Mouse (Mus musculus) midbrain, embryonic 15.5 days (tissue): ENCODE measurements around the gene Pard3. TPM values are rescaled to one million over a fixed set of nuclear protein-coding genes. Genes with fewer than 3 reads are reported as not detected.

Source experiments
- ATAC-seq: fragments of 200-750 bp; cut with Nextera tagmentation; replicated peaks from 2 replicates; pipeline ENCODE4 v1.8.0; 2017; ENCODE audit warnings: moderate TSS enrichment
- H3K27ac ChIP-seq: fragments of 300-500 bp; sonication (generic); 2 replicates; pipeline ENCODE4 v1.5.1; 2015; ENCODE audit warnings: mild to moderate bottlenecking, inconsistent platforms
- H3K27me3 ChIP-seq: fragments of 300-500 bp; sonication (generic); replicated peaks from 2 replicates; pipeline ENCODE4 v1.6.1; 2015; ENCODE audit warnings: inconsistent platforms
- H3K36me3 ChIP-seq: fragments of 300-500 bp; sonication (generic); replicated peaks from 2 replicates; pipeline ENCODE4 v1.6.1; 2015; ENCODE audit warnings: inconsistent platforms
- H3K4me1 ChIP-seq: fragments of 300-500 bp; sonication (generic); 2 replicates; pipeline ENCODE4 v1.6.1; 2015; ENCODE audit warnings: inconsistent platforms
- H3K4me2 ChIP-seq: fragments of 300-500 bp; sonication (generic); 2 replicates; pipeline ENCODE4 v1.6.1; 2015; ENCODE audit warnings: inconsistent platforms, mild to moderate bottlenecking, moderate library complexity
- H3K4me3 ChIP-seq: fragments of 300-500 bp; sonication (generic); 2 replicates; pipeline ENCODE4 v1.5.1; 2015; ENCODE audit warnings: mild to moderate bottlenecking, inconsistent platforms
- H3K9ac ChIP-seq: fragments of 300-500 bp; sonication (generic); 2 replicates; pipeline ENCODE4 v1.6.1; 2015; ENCODE audit warnings: mild to moderate bottlenecking, inconsistent platforms
- H3K9me3 ChIP-seq: fragments of 300-500 bp; sonication (generic); 2 replicates; pipeline ENCODE4 v1.6.1; 2016; ENCODE audit warnings: inconsistent platforms
- WGBS: fragments of 180-500 bp; shearing (Covaris S2); methylation state at CpG from one replicate; pipeline ENCODE4 v1.1.7; 2015; ENCODE audit warnings: mixed read lengths; 5-methylcytosine and 5-hydroxymethylcytosine counted together
- polyA plus RNA-seq: library from polyadenylated mRNA; unstranded; fragments of >200 nt; fragmentation: Nextera tagmentation; extraction: Ambion mirVana; gene quantifications from 2 replicates; pipeline ENCODE4 v1.2.1, GENCODE M21; 2015

Pard3 gene
- polyA plus RNA-seq, 1 experiment from 2014 or later, result 21.6 TPM

DNA sequence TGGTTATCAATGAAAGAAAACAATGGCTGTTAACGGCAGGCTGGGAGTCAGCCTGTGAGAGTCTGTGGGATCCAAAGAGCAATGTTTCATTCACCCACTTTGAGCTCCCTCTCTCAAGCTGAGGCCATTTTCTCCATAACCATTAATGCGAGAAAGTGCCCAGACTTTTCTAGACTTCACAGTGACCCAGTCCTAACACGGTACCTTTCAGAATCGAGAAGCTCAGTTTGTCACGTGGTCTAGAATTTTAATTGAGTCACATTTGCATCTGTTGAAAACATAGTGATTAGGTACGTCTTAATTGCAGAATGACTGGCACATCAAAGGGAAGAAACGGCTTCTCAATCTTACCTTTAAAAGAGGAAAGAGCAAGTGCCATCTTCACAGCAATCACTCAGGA is 359.3 kb downstream of the Pard3 start:
- Histone ChIP-seq H3K27me3 (no peaks in the 10 kb centered on the region), H3K27ac (0 out of 2 replicates have a peak overlapping the region, but pooled peaks have one; percentile 8), H3K4me3 (no peak overlapping the region), H3K4me2 (no peak overlapping the region), H3K9me3 (no peaks in the 10 kb centered on the region), H3K9ac (no peak overlapping the region), H3K36me3 (no peaks in the 10 kb centered on the region), H3K4me1 (peaks cover 16% of the 10 kb centered on the region)
- ATAC-seq, result no peak
- WGBS, result 32% methylated on average over 7 of the region's 7 CpGs

DNA sequence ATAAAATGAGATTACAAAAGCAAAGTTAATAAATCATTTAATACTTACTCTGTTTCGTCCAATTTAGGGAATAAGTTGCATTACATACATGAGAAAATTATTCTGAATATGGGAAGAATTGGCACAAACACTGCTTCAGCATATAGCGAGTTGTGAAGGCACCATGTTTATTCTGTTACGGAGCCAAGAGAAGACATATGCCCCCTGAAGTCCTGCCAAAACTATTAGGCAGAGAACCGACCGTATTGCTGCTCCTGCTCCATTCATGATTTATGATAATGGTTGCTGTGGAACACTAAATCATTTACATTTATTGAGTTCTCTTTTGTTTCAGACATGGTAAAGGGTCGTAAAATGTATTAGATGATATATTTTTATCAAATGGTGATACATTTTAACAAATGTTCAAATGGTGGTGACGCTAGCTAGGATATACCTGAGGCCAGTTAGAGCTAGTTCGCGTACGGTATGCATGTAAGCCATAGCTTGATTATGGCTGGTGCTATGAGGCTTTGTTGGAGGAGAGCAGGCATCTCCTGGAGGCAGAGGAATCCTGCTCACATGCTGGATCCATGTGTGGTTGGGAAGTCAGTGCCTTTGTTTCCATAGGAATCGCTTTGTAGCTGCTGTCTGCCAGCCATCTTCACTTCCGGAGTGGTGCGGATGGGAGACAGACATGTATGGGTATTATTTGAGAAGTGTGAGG is 360.7 kb downstream of the Pard3 start:
- ATAC-seq, result no peak
- no peaks in the 10 kb centered on the region for H3K36me3 ChIP-seq
- H3K4me1 ChIP-seq, result peaks cover 16% of the 10 kb centered on the region
- no peaks in the 10 kb centered on the region for H3K9me3 ChIP-seq
- no peak overlapping the region for H3K27ac ChIP-seq
- 82% methylated on average over 13 of the region's 13 CpGs for WGBS
- H3K4me2 ChIP-seq, result no peak overlapping the region
- H3K4me3 ChIP-seq, result no peak overlapping the region
- H3K9ac ChIP-seq, result no peak overlapping the region
- H3K27me3 ChIP-seq, result no peaks in the 10 kb centered on the region

DNA sequence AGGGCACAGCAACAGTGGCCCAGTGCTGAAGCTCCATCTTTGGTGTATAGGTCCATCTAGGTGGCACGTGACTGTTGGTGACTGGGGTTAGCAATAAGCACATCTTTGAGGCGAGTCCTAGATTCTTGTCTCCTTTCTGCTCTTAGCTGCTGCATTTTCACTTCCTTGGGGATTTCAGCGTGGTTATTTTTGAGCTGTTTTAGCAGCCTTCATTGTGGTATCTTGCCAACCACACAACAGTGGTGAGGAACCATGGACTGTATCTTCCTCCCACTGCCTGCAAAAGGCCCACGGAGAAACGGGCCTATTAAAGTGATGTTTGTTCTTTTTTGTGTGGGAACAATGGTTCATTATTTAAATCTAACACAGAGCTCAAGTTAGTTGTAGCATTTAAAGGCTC is 363.2 kb downstream of the Pard3 start:
- no peak overlapping the region for H3K4me3 ChIP-seq
- ATAC-seq, result no peak
- H3K27ac ChIP-seq, result no peak overlapping the region
- H3K4me2 ChIP-seq, result no peak overlapping the region
- H3K27me3 ChIP-seq, result no peaks in the 10 kb centered on the region
- H3K36me3 ChIP-seq, result no peaks in the 10 kb centered on the region
- H3K4me1 ChIP-seq, result peaks cover 16% of the 10 kb centered on the region
- WGBS, result 76% methylated on average over 5 of the region's 5 CpGs
- H3K9me3 ChIP-seq, result no peaks in the 10 kb centered on the region
- no peak overlapping the region for H3K9ac ChIP-seq

DNA sequence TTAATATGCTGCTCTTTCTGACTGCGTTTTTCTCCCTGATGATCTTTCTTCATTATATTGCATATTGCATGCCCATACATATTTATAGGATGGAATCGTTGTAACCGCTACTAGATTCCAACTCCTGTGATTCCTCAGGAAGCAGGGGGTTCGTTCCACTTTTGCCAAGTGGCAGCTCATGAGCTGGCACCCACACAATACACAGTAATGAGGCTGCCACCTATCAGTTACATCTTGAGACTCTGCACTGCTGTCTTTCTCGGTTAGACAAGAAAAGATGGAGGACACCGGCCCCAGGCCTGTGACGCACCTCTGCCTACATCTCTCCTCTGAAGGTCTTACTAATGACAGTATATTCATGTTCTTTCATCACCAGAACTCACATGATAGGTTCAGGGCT is 364.3 kb downstream of the Pard3 start:
- ATAC-seq, result 0 out of 2 replicates have a peak, but pooled peaks have one; percentile 30
- WGBS, result 57% methylated on average over 7 of the region's 7 CpGs

DNA sequence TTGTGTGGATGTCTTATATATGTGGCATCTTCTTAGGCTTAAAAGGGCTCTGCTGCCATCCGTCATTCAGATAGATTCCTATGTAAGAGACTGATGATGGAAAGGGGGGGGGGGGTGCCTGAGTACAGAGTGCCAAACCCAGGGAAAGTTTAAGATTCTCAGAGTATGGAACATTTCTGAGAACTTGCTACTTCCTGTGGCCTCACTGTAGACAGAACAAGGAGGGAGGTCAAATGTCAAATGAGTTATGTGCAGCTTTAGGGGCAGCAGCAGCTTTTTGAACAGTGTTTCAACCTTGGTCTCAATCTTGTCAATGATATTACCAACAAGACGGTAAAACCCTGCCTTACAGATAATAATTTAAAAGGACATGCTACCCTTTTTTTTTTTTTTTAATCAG is 367.5 kb downstream of the Pard3 start:
- Histone ChIP-seq H3K36me3 (no peaks in the 10 kb centered on the region), H3K9ac (no peak overlapping the region), H3K4me3 (no peak overlapping the region), H3K27me3 (no peaks in the 10 kb centered on the region), H3K27ac (no peak overlapping the region), H3K9me3 (no peaks in the 10 kb centered on the region), H3K4me1 (peaks cover 5% of the 10 kb centered on the region; the same call in 1 of the 2 replicates), H3K4me2 (no peak overlapping the region)
- ATAC-seq, result no peak
- WGBS, result 81% methylated on average over 2 of the region's 2 CpGs

More for the DNA sequence above, 364.3 kb downstream of the Pard3 start:
- Histone ChIP-seq H3K36me3 (no peaks in the 10 kb centered on the region), H3K9me3 (no peaks in the 10 kb centered on the region), H3K4me3 (no peak overlapping the region), H3K4me2 (no peak overlapping the region), H3K27ac (no peak overlapping the region), H3K4me1 (peaks cover 10% of the 10 kb centered on the region), H3K9ac (no peak overlapping the region), H3K27me3 (no peaks in the 10 kb centered on the region)

DNA sequence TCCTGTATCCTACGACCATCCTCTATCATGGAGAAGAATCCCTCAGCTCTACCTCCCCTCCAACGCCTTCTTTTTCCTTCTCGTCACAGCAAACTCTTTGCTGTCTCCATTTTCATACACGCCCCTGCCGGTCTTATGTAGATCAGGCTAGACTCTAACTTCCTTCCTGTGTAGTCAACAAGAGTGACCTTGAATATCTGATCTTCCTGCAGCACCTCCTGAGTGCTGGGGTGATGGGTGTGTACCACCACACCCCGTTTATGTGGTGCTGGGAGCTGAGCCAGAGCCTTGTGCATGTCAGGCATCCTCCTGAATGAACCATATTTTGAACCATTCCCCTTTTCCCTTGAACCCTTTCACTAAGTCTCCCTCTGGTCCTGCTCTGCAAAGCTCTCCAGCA is 372.3 kb downstream of the Pard3 start:
- Histone ChIP-seq H3K27me3 (no peaks in the 10 kb centered on the region), H3K4me3 (no peak overlapping the region), H3K9me3 (no peaks in the 10 kb centered on the region), H3K4me2 (no peak overlapping the region), H3K9ac (no peak overlapping the region), H3K4me1 (peaks cover 16% of the 10 kb centered on the region), H3K27ac (no peak overlapping the region), H3K36me3 (no peaks in the 10 kb centered on the region)
- WGBS, result 95% methylated on average over 6 of the region's 6 CpGs
- no peak for ATAC-seq

DNA sequence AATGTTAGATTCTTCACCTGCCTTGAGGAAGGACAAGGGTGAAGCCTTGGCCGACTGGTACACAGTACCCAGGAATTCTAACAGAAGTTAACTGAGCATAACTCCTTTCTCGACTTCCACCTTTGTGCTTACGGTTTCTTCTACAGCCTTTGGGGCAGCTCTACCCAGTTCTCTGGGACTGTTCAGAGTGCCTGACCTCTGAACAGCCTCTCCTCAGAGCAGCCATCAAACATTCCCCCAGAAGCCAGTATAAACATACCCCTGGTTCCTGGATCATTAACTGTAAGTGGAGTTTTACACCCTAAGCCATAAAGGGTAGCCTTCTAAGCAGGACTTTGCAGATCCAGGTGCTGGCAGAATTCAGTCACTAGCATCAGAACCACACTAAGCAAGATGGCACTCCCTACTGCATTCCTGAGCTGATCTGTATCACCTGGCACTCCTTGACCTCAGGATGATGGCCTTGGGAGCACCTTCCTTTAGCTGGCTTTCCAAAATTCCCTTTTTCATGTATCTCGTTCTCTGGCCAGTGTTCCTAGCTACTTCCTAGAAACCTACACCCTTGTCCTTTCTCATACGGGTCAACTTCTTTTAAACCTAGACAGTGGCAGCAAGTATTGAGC is 374.0 kb downstream of the Pard3 start:
- H3K27me3 ChIP-seq, result no peaks in the 10 kb centered on the region
- no peak overlapping the region for H3K4me2 ChIP-seq
- peaks cover 20% of the 10 kb centered on the region for H3K4me1 ChIP-seq
- no peak for ATAC-seq
- 93% methylated on average over 5 of the region's 5 CpGs for WGBS
- no peaks in the 10 kb centered on the region for H3K36me3 ChIP-seq
- H3K4me3 ChIP-seq, result no peak overlapping the region
- no peak overlapping the region for H3K9ac ChIP-seq
- no peak overlapping the region for H3K27ac ChIP-seq
- no peaks in the 10 kb centered on the region for H3K9me3 ChIP-seq

DNA sequence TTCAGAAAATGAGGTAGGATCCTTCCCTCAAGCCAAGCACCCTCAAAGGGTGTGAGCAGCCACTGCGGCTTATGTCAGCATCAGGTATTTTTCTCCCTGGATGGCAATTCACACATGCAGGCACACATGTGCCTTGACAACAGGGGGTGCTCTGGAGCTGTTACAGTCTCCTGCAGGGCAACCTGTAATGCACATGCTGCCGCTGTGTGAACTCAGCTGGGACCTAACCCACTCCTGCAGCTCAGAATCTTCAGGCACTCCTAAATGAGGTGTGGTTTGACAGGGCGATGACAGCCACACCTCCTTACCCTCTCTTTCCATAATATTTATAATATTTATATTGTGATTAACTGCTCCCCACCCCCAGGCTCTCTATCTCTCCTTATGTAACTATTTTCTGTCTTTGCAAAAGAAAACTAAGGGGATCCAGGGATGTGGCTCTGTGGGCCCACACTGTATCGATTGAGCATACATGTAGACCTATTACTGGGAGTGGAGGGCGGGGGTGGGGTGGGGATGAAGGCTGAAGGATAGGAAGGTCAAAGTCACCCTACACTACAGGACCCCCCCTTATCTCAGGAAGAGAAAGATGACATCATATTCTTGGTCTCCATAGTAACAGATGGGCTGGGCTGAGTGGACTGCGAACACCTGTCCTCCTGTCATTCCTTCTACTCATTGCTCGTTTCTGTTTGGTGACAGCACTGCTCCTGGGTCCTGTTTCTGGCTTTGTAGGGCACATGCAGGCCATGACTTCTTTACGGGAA is 375.1 kb downstream of the Pard3 start:
- Histone ChIP-seq H3K36me3 (no peaks in the 10 kb centered on the region), H3K27ac (no peak overlapping the region), H3K9ac (no peak overlapping the region), H3K27me3 (no peaks in the 10 kb centered on the region), H3K9me3 (no peaks in the 10 kb centered on the region), H3K4me3 (no peak overlapping the region), H3K4me2 (no peak overlapping the region), H3K4me1 (peaks cover 20% of the 10 kb centered on the region)
- ATAC-seq, result peak; percentile 41
- WGBS, result 72% methylated on average over 8 of the region's 8 CpGs

DNA sequence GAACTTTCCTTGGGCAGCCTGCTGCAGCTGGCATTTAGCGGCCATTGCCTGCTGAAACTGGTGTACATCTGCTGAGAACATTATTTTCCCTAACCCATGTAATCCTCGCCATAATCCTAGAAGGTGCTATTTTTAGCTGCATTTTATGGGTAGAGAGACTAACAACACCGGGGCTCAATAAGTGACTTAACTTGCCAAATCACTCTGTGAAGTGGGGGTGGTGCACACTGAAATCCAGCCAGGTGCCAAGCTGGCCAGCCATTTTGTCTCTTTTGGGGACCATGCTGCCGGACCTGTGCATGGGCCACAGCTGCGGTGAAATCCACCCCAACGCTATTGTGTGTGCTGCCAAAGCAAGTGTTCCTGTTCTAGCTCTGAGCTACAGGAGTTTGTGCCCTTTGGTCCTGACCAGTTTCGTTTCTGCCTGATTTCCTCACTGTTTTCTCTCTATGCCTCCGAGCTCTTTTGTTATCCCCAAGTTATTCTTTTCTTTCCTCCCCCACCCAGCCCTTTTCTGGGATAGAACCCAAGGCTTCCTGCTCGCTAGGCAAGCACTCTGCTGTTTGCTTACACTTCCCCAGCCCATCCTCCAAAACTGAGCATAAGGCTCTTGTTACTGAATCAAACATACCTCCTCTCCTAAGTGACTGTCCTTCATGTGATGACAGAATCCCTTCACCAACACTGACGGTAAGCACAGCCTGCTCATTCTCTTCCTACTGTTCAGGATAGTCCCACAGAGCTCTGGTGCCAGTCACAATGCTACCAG is 375.9 kb downstream of the Pard3 start:
- no peaks in the 10 kb centered on the region for H3K9me3 ChIP-seq
- peaks cover 20% of the 10 kb centered on the region for H3K4me1 ChIP-seq
- 48% methylated on average over 10 of the region's 10 CpGs for WGBS
- H3K4me3 ChIP-seq, result no peak overlapping the region
- no peak overlapping the region for H3K4me2 ChIP-seq
- H3K27ac ChIP-seq, result no peak overlapping the region
- peak; percentile 32 for ATAC-seq
- no peaks in the 10 kb centered on the region for H3K36me3 ChIP-seq
- H3K27me3 ChIP-seq, result no peaks in the 10 kb centered on the region
- H3K9ac ChIP-seq, result no peak overlapping the region

DNA sequence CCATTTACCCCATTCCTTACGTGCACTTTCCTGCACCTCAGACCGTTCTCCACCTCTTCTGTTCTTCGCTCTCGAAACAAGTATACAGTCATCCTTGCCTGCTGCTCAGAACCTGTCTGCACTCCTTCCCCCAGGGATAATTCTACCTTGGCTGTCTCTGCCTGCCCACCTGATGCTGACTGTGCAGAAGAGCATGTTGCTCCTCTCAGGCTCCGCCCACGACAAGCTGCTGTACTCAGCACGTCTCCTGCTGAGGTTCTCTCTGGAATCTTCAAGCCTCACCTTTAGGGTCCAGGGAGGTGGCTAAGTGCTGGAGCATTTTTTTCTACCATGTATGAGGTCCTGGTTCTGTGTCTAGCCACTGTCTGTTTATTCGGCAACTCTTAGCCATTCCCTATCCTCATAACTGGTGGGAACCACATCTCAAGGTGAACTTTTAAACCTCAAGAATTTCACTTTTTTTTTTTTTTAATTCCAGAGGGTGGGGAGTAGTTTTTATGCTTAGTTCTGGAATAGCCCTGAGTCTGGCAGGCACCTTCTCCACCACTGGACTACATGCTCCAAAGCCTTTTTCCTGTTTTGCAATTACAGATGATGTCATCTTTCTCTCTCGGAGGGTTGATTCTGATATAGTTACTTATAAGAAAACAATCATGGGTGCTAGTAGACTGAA is 376.6 kb downstream of the Pard3 start:
- no peak overlapping the region for H3K4me2 ChIP-seq
- no peak overlapping the region for H3K4me3 ChIP-seq
- H3K27ac ChIP-seq, result no peak overlapping the region
- H3K9me3 ChIP-seq, result no peaks in the 10 kb centered on the region
- peaks cover 20% of the 10 kb centered on the region for H3K4me1 ChIP-seq
- no peaks in the 10 kb centered on the region for H3K36me3 ChIP-seq
- H3K27me3 ChIP-seq, result no peaks in the 10 kb centered on the region
- no peak for ATAC-seq
- WGBS, result 83% methylated on average over 9 of the region's 9 CpGs
- H3K9ac ChIP-seq, result no peak overlapping the region

DNA sequence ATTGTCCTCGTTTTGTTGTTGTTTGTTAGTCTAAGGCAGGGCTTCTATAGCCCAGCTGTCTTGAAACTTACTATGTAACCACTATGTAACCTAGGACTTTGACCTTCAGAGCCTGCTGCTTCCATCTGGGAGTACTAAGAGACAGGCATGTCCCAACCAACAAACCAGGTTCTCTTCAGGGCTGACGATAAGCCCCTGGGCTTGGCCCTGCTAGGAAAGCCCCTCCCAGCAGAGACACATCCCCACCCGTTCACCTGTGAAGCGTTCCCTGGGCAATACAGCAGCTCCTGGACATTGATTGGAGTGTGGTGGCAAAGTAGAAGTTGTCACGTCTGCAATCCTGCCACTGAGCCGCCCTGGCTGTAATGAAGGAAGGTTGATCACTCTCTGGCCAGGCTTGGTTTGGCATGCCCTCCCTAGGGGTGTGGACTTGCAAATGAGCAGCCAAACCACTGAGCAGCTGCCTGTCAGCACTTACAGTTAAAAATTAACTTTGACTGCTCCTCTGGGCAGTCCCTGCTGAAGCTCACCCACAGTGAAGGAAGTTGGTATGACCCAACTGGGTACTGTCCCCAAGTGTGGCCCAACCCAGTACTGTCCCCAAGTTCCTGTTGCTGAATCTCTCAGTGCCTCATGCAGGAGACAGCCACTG is 377.3 kb downstream of the Pard3 start:
- no peaks in the 10 kb centered on the region for H3K36me3 ChIP-seq
- H3K9me3 ChIP-seq, result no peaks in the 10 kb centered on the region
- H3K4me2 ChIP-seq, result no peak overlapping the region
- H3K4me3 ChIP-seq, result no peak overlapping the region
- H3K27me3 ChIP-seq, result no peaks in the 10 kb centered on the region
- ATAC-seq, result no peak
- H3K9ac ChIP-seq, result no peak overlapping the region
- WGBS, result 80% methylated on average over 6 of the region's 6 CpGs
- H3K4me1 ChIP-seq, result peaks cover 20% of the 10 kb centered on the region
- H3K27ac ChIP-seq, result no peak overlapping the region
